Mouse (Mus musculus) forebrain, embryonic 11.5 days (tissue): ENCODE data around the gene Otub2. TPM values are rescaled to one million over a fixed set of nuclear protein-coding genes. Genes with fewer than 3 reads are reported as not detected.

Experiments used
- ATAC-seq: fragments of 200-750 bp; cut with Nextera tagmentation; replicated peaks from 2 replicates; pipeline ENCODE4 v1.8.0; 2017; ENCODE audit warnings: moderate TSS enrichment; ENCODE audit not compliant: low FRiP score
- DNase-seq: peaks from one replicate; pipeline ENCODE4 v3.0.0-alpha.2; 2017; ENCODE audit warnings: low spot score
- H3K27ac ChIP-seq: fragments of 300-500 bp; sonication (generic); 2 replicates; pipeline ENCODE4 v1.5.1; 2014; ENCODE audit warnings: low read depth, low read length
- H3K27me3 ChIP-seq: fragments of 300-500 bp; sonication (generic); 2 replicates; pipeline ENCODE4 v1.6.1; 2014; ENCODE audit warnings: mild to moderate bottlenecking, low read length, mixed read lengths; ENCODE audit not compliant: control insufficient read depth, insufficient read depth
- H3K36me3 ChIP-seq: fragments of 300-500 bp; sonication (generic); 2 replicates; pipeline ENCODE4 v1.6.1; 2014; ENCODE audit warnings: mild to moderate bottlenecking, low read length, moderate library complexity, mixed read lengths; ENCODE audit not compliant: control insufficient read depth, insufficient read depth
- H3K4me1 ChIP-seq: fragments of 300-500 bp; sonication (generic); replicated peaks from 2 replicates; pipeline ENCODE4 v1.6.1; 2014; ENCODE audit warnings: low read length, mixed read lengths; ENCODE audit not compliant: control insufficient read depth, insufficient read depth
- H3K4me2 ChIP-seq: fragments of 300-500 bp; sonication (generic); 2 replicates; pipeline ENCODE4 v1.6.1; 2014; ENCODE audit warnings: low read depth, mild to moderate bottlenecking, low read length, moderate library complexity, mixed read lengths; ENCODE audit not compliant: severe bottlenecking
- H3K4me3 ChIP-seq: fragments of 300-500 bp; sonication (generic); 2 replicates; pipeline ENCODE4 v1.5.1; 2014; ENCODE audit warnings: low read depth, low read length
- H3K9ac ChIP-seq: fragments of 300-500 bp; sonication (generic); 2 replicates; pipeline ENCODE4 v1.6.1; 2014; ENCODE audit warnings: low read length
- H3K9me3 ChIP-seq: fragments of 300-500 bp; sonication (generic); 2 replicates; pipeline ENCODE4 v1.6.1; 2016; ENCODE audit warnings: low read length, mixed read lengths; ENCODE audit not compliant: control insufficient read depth
- WGBS: fragments of 180-500 bp; shearing (Covaris S2); extraction: QIAGEN DNeasy Blood & Tissue Kit; methylation state at CpG from one replicate; pipeline ENCODE4 v1.1.7; 2014; 5-methylcytosine and 5-hydroxymethylcytosine counted together
- polyA plus RNA-seq: library from polyadenylated mRNA; unstranded; fragments of >200 nt; fragmentation: Nextera tagmentation; extraction: Ambion mirVana; gene quantifications from 2 replicates; pipeline ENCODE4 v1.2.1, GENCODE M21; 2014

Otub2 gene
- polyA plus RNA-seq, 1 experiment from 2014 or later: 15.0 TPM

DNA sequence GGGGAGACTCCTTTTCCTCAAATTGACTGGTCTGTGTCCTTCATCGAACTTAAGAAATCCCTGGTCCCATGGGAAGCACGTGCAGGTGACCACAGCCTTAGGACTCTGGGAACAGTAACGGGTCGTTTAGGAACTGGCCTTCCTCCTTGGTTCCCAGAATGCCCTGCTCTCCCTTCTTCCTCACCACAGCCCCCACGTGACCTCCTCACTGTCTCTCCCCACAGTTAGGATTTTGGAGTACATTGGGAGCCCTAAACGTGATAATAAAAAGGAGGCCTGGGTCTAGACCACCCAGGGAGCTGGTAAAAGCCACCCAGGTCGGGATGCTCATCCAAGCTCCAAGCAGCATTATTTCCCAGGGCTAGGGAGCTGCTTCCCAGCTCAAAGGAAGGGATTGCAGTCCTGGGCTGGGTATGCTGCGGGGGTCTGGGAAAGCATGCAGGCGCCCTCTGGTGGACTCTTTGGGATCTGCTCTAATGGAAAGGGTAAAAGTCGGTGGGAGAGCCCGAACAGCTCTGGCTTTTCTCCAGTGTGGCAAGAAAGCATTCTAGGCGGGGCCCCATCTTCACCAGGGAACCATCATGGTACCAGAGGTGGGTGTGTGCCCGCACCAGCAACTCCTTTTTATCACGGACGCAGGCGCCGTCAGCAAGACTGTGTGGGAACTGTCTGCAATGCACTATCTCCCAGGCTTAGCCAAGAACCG is 20.7 kb upstream of the Otub2 start:
- Histone ChIP-seq H3K4me2 (peak overlapping the region; percentile 26; the same call in 1 of the 2 replicates), H3K9me3 (no peaks in the 10 kb centered on the region), H3K9ac (no peak overlapping the region; the same call in 1 of the 2 replicates), H3K4me3 (no peak overlapping the region), H3K27me3 (no peaks in the 10 kb centered on the region), H3K36me3 (no peaks in the 10 kb centered on the region), H3K27ac (no peak overlapping the region), H3K4me1 (no peaks in the 10 kb centered on the region; the same call in 1 of the 2 replicates)
- DNase-seq: peak; percentile 88
- WGBS: 17% methylated on average over 18 of the region's 18 CpGs
- ATAC-seq: peak; percentile 72

DNA sequence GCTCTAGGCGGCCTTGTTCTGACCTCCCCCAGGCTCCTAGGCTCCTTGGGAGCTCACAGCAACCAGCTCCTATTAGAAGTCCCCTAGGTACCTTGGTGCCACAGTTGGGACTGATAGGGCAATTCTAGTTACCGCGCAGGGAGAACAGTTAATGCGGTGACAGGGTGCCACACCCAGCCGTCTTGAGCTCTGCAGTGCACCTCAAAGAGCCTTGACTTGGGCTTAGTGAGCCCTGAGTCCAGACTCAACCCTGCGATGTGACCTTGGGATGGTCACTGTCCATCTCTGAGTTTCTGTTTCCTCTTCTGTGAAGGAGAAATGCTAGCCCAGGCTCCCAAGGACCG is 20.2 kb upstream of the Otub2 start:
- Histone ChIP-seq H3K9me3 (no peaks in the 10 kb centered on the region), H3K4me2 (no peak overlapping the region), H3K36me3 (no peaks in the 10 kb centered on the region), H3K27me3 (no peaks in the 10 kb centered on the region), H3K4me1 (no peaks in the 10 kb centered on the region; the same call in 1 of the 2 replicates), H3K4me3 (no peak overlapping the region), H3K27ac (no peak overlapping the region), H3K9ac (no peak overlapping the region)
- ATAC-seq (no peak), DNase-seq (no peak)
- 77% methylated on average over 7 of the region's 7 CpGs for WGBS

DNA sequence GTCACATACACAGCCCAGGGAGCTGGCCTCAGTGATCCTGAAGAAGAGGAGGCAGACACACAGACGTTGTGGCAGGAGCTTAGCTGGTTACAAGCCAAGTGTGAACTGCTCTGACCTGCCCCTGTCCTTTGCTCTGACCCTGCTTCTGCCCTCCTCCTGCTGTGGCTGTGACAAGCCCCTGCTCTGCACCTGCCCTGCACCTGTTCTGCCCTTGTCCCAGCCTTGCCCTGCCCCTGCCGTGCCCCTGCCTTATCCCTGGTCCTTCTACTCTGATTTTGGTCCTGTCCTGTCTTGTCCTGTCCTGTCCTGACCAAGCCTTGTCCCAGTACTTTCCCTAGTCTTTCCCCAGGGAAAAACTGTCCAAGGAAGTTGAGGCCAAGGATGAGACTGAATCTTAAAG is 19.7 kb upstream of the Otub2 start:
- Histone ChIP-seq H3K27ac (no peak overlapping the region), H3K9ac (no peak overlapping the region), H3K4me2 (no peak overlapping the region), H3K27me3 (no peaks in the 10 kb centered on the region), H3K36me3 (no peaks in the 10 kb centered on the region), H3K4me1 (no peaks in the 10 kb centered on the region; the same call in 1 of the 2 replicates), H3K9me3 (no peaks in the 10 kb centered on the region), H3K4me3 (no peak overlapping the region)
- 83% methylated on average over 2 of the region's 2 CpGs for WGBS
- DNase-seq (no peak), ATAC-seq (no peak)

DNA sequence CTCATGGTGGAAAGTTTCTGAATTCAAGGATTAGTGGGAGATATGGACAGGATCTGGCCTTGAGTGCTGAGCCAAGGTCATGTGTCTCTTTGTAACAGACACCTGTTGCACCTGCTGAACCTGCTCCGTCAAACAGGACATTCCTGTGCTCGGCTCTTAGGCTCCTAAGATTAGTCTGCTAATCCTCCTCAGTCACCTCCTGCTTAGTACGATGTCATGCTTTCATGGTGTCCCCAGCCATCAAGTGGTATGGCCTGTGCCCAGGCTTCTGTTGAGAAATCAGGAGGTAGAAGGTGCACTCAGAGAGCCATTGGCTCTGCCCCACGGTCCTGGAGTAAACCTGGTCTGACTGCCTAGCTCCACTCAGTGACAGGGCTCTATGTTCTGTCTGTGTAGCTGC is 17.6 kb upstream of the Otub2 start:
- Histone ChIP-seq H3K27ac (no peak overlapping the region), H3K4me2 (no peak overlapping the region), H3K27me3 (no peaks in the 10 kb centered on the region), H3K9me3 (no peaks in the 10 kb centered on the region), H3K4me3 (no peak overlapping the region), H3K4me1 (no peaks in the 10 kb centered on the region; the same call in 1 of the 2 replicates), H3K36me3 (no peaks in the 10 kb centered on the region), H3K9ac (no peak overlapping the region)
- DNase-seq (no peak), ATAC-seq (no peak)
- WGBS: 78% methylated on average over 4 of the region's 4 CpGs

DNA sequence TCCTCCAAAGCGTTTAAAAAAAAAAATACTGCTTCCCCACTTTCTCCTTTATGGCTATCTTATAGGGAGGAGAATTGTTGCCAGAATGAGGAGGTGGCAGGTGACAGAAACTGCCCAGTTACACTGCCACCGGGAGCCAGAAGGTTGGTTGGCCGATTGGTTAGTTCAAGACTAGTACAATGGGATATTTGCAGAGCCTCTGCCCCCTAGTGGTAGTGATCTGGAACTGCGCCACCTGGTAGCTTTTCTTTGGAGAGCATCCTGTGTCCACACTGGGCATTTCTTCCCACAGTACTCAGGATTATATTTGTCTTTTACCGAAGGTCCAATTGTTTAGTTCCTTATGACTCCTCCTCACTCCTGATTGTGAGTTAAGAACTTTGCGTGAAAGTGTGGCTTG is 16.8 kb upstream of the Otub2 start:
- WGBS: 25% methylated on average over 6 of the region's 6 CpGs
- no peaks in the 10 kb centered on the region for H3K36me3 ChIP-seq
- no peak for ATAC-seq

DNA sequence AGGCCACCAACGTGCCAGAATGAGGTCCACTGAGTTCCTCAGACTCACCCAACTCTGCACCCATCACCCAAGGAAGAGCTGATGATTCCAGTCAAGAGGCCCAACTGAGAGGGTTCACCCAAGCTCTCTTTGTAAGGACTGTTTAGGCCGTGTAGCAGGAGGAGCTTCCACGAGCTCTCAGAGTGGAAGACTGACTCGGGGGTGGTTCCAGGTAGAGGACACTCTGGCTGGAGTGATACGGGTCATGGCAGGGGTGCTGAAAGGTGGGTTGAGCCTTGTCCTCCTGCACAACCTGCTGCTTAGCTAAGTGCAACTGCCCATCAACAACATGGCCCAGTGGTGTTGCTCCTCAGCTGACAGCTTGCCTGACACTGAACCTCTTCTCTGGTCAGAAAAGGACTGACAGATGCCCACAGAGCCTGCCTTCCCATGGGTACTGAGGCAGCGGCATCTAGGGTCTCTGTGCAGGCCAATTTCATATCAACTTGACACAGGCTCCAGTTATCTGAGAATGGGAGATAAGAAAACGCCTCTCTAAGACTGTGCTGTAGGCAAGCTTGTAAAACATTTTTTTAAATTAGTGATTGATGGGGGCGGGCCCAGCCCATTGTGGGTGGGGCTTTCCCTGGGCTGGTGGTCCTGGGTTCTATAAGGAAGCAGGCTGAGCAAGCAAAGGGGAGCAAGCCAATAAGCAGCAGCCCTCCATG is 14.8 kb upstream of the Otub2 start:
- no peaks in the 10 kb centered on the region for H3K27me3 ChIP-seq
- no peak overlapping the region for H3K27ac ChIP-seq
- H3K9ac ChIP-seq: no peak overlapping the region
- H3K4me2 ChIP-seq: no peak overlapping the region
- DNase-seq (no peak), ATAC-seq (no peak)
- no peaks in the 10 kb centered on the region for H3K4me1 ChIP-seq
- no peak overlapping the region for H3K4me3 ChIP-seq
- H3K36me3 ChIP-seq: no peaks in the 10 kb centered on the region
- 85% methylated on average over 8 of the region's 8 CpGs for WGBS
- H3K9me3 ChIP-seq: no peaks in the 10 kb centered on the region

More for the DNA sequence above, 16.8 kb upstream of the Otub2 start:
- no peaks in the 10 kb centered on the region; the same call in 1 of the 2 replicates for H3K4me1 ChIP-seq
- H3K4me3 ChIP-seq: no peak overlapping the region
- H3K27ac ChIP-seq: no peak overlapping the region
- DNase-seq: peak; percentile 84
- H3K4me2 ChIP-seq: no peak overlapping the region
- no peaks in the 10 kb centered on the region for H3K9me3 ChIP-seq
- H3K9ac ChIP-seq: no peak overlapping the region
- H3K27me3 ChIP-seq: no peaks in the 10 kb centered on the region

DNA sequence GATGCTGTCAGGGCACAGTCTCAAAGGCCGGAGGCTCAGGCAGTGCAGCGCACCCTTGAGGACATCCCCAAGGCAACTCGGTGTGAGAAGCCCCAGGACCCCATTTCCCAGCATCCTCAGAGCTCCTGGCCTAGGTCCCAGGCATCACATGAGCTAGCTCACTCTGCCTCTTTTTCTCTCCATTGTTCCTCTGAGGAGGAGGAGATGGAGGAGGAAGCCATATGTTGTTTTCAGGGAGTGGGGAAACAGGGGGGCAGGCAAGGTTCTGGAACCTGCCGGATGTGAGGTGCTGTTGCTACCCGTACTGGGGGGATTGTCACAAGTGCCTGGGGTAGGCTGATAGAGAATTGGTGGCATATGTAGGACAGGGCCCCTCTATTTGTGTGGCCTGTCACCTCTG is 12.4 kb upstream of the Otub2 start:
- 73% methylated on average over 5 of the region's 5 CpGs for WGBS
- no peaks in the 10 kb centered on the region for H3K9me3 ChIP-seq
- H3K36me3 ChIP-seq: no peaks in the 10 kb centered on the region
- H3K9ac ChIP-seq: no peak overlapping the region
- no peak for ATAC-seq
- H3K27ac ChIP-seq: no peak overlapping the region
- no peak overlapping the region for H3K4me3 ChIP-seq
- no peak for DNase-seq
- H3K4me2 ChIP-seq: no peak overlapping the region
- no peaks in the 10 kb centered on the region for H3K27me3 ChIP-seq
- H3K4me1 ChIP-seq: no peaks in the 10 kb centered on the region

DNA sequence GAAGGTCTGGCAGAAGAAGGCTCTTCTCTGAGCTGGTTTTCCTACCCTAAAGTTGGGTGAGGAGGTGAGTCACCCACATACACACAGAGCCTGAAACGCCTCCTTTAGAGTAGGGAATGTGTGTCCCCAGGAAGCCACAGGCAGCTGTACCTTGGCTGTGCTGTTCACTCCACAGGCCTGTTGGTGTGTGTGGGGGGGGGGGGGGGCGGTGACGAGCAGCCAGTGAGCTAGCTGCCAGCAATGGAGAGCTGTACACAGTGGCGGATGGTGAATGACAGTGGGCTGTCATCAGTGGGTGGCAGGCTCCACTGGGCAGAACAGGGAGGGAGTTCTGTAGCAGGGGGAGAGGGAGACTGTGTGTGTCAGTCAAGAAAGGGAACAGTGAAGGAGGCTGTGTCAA is 11.7 kb upstream of the Otub2 start:
- Histone ChIP-seq H3K4me3 (no peak overlapping the region), H3K27me3 (no peaks in the 10 kb centered on the region), H3K4me2 (no peak overlapping the region), H3K4me1 (no peaks in the 10 kb centered on the region), H3K36me3 (no peaks in the 10 kb centered on the region), H3K27ac (no peak overlapping the region), H3K9ac (no peak overlapping the region), H3K9me3 (no peaks in the 10 kb centered on the region)
- DNase-seq (no peak), ATAC-seq (no peak)
- WGBS: 72% methylated on average over 4 of the region's 4 CpGs

DNA sequence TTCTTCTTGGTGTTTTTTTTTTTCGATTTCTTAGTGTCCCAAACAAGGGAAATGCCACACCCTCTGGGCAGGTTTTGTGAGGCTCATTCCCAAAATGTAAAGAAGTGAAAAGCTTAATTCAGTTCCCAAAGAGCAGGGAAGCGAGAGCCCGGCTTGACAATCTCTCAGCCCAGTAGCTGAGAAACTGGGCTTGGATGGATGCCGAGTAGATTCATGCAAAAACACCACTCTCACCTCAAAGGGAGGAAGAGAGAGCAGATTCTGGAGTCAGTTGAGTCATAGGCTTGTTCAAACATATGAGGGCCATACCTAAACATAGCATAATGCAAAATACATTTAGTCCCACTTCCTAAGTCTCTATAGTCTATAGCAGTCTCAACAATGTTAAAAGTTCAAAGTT is 8.3 kb upstream of the Otub2 start:
- no peak for ATAC-seq
- DNase-seq: no peak
- WGBS: 80% methylated on average over 4 of the region's 4 CpGs

More for the DNA sequence above, 8.3 kb upstream of the Otub2 start:
- no peaks in the 10 kb centered on the region for H3K4me1 ChIP-seq
- H3K9ac ChIP-seq: no peak overlapping the region
- H3K27ac ChIP-seq: no peak overlapping the region
- no peaks in the 10 kb centered on the region for H3K36me3 ChIP-seq
- H3K27me3 ChIP-seq: no peaks in the 10 kb centered on the region
- H3K4me2 ChIP-seq: no peak overlapping the region
- no peak overlapping the region for H3K4me3 ChIP-seq
- H3K9me3 ChIP-seq: no peaks in the 10 kb centered on the region
